Mouse (Mus musculus) erythroblast, embryonic 14.5 days (primary cell): ENCODE measurements around the gene Enoph1. TPM values are rescaled to one million over a fixed set of nuclear protein-coding genes. Genes with fewer than 3 reads are reported as not detected.

ENCODE experiments used
- H3K27me3 ChIP-seq: 2 replicates; pipeline ENCODE4 v1.6.1; 2012; ENCODE audit warnings: inconsistent platforms; ENCODE audit not compliant: control insufficient read depth
- H3K36me3 ChIP-seq: 2 replicates; pipeline ENCODE4 v1.6.1; 2012; ENCODE audit warnings: mild to moderate bottlenecking, inconsistent platforms; ENCODE audit not compliant: control insufficient read depth
- H3K4me1 ChIP-seq: 2 replicates; pipeline ENCODE4 v1.6.1; 2012; ENCODE audit warnings: inconsistent platforms; ENCODE audit not compliant: control insufficient read depth
- H3K4me3 ChIP-seq: replicated peaks from 2 replicates; pipeline ENCODE3; 2012; ENCODE audit warnings: moderate library complexity, mild to moderate bottlenecking, inconsistent platforms
- H3K9me3 ChIP-seq: 2 replicates; pipeline ENCODE4 v1.6.1; 2012; ENCODE audit warnings: low read length, inconsistent platforms, mixed read lengths; ENCODE audit not compliant: control insufficient read depth
- GATA1 ChIP-seq: IDR thresholded peaks from 2 replicates; pipeline ENCODE4 v1.6.1; 2012; ENCODE audit warnings: low read length, inconsistent platforms, mixed read lengths
- TAL1 ChIP-seq: IDR thresholded peaks from 3 replicates; pipeline ENCODE4 v1.6.1; 2012; ENCODE audit warnings: low read length, inconsistent platforms, mixed read lengths
- polyA plus RNA-seq: library from polyadenylated mRNA; stranded (reverse); fragments of >175 nt; gene quantifications from 2 replicates; pipeline ENCODE4 v1.2.3, GENCODE M21; 2012

Gene Enoph1
- polyA plus RNA-seq, 1 experiment, result 0.55 TPM

DNA sequence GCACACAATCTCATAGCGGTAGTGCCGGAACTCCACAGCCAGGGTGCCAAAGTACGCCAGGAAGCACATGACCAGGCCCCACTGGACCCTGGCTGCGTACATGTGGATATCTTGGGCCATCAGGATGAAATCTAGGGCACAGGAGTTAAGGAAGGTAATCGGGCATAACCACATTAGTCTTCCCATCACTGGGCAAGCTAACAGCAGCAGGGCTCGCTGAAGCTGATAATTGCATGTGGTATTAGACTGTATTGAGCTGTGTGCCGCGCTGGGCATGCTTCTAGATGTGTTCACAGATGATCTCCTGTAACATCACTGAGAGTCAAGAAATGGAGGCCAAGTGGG, 40.1 kb downstream of the Enoph1 start:
- peaks cover 10% of the 10 kb centered on the region for H3K4me1 ChIP-seq
- H3K36me3 ChIP-seq, result no peaks in the 10 kb centered on the region
- TF ChIP-seq GATA1 (no peak), TAL1 (no peak)
- no peaks in the 10 kb centered on the region; the same call in 1 of the 2 replicates for H3K27me3 ChIP-seq
- H3K9me3 ChIP-seq, result no peaks in the 10 kb centered on the region
- no peak overlapping the region for H3K4me3 ChIP-seq

DNA sequence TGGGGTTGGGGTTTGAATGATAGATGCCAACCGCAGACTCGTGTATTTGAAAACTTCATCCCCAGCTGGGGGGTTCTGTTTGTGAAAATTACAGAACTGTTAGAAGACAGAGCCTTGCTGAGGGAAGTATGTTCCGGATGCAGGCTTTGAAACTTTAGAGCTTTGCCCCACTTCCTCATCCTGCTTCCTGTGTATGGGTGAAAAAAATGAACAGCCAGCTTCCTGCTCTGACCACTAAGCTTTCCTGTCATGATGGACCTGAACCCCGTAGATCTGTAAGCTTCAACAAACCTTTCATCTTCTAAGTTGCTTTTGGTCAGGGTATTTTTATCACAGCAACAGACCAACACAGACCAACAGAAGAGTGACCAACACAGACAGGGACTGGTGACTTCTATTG, 42.2 kb downstream of the Enoph1 start:
- Histone ChIP-seq H3K9me3 (no peaks in the 10 kb centered on the region), H3K36me3 (no peaks in the 10 kb centered on the region), H3K27me3 (no peaks in the 10 kb centered on the region; the same call in 1 of the 2 replicates), H3K4me3 (no peak overlapping the region), H3K4me1 (peaks cover 10% of the 10 kb centered on the region)
- TF ChIP-seq TAL1, result no peak
- no peak for TF ChIP-seq GATA1

DNA sequence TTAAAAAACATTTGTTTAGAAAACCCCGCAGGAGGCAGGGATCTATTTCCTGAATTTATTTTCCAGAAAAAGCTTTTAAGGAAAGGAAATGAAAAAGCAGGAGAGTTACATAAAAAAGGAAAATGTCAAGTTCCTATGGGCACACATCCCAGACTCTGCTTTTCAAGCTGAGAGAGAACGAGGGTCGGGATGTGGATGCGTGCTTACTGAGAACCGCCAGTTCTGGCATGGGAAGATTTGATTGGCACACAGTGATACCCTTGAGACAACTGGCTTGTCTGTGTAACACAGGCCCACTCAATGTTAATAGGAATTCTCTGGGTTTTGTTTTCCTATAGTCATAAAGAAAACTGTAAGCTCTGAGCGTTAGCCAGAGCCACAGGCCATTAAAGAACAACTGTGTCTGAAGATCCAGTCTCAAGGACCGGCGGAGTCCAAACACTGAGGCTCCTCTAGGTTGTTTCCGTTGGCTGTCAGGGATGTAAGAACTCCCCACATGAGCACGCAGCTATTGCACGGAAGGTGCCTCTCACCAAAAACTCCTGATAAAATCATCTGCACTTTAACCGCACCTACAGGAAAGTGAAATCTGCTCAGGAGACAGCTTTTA, 44.3 kb downstream of the Enoph1 start:
- TF ChIP-seq TAL1 (no peak), GATA1 (no peak)
- Histone ChIP-seq H3K36me3 (no peaks in the 10 kb centered on the region), H3K27me3 (no peaks in the 10 kb centered on the region; the same call in 1 of the 2 replicates), H3K4me3 (no peak overlapping the region), H3K4me1 (peaks cover 8% of the 10 kb centered on the region), H3K9me3 (no peaks in the 10 kb centered on the region)

DNA sequence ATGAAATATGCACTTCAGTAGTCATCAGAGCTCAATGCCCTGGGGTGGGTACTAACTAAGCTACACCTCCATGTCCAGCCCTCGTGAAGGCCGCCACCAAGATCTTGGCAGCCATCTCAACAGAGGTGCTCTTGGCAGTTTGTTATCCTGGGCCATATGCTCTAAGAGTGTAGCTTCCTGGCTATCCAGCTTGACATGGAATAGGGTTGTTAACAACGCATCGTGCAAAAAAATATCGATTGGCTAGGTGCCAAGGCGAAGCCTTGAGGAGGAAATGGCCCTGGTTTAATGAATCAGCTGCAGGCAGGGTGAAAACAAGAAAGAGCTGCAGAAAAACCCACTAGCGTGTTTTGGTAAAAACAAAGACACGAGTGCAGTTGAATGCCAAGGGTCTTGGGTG, 45.3 kb downstream of the Enoph1 start:
- Histone ChIP-seq H3K9me3 (no peaks in the 10 kb centered on the region), H3K4me1 (no peaks in the 10 kb centered on the region)
- no peak for TF ChIP-seq GATA1
- TF ChIP-seq TAL1, result no peak

DNA sequence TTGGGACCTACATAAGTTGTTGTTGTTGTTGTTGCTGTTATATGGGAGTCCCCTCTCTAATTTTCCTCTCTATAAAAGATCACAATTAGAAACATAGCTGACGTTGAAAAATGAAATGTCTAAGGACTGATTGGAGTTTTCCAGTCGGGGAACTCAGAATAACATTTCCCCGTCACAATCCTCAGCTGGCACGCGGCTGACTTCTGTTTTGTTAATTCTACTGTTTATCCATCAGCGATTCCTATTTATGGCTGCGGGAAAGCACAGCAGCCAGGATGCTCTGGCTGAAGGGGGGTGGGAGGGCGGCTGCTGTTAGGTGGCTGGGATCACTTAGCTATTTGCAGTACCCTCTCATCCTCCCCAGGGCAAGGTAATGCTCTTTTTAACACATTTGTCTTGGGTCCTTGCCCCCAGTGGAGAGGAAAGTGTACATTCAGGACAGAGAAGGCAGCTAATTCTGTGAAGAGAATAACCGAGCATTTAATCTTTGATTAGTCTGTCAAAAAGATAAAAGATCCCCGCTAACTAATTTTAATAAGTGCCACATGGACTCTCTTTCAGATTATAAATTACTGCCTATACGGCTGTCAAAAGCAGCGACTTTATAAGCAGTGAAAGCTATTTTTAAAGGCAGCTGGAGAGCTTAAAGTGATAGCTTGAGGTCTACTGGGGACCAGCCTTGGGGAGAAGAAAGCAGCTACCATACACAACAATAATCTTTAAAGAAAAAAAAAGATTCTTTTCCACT, 50.9 kb downstream of the Enoph1 start:
- Histone ChIP-seq H3K9me3 (no peaks in the 10 kb centered on the region), H3K4me1 (no peaks in the 10 kb centered on the region), H3K4me3 (no peak overlapping the region), H3K36me3 (no peaks in the 10 kb centered on the region), H3K27me3 (no peaks in the 10 kb centered on the region; the same call in 1 of the 2 replicates)
- TF ChIP-seq TAL1 (no peak), GATA1 (no peak)

More for the DNA sequence above, 45.3 kb downstream of the Enoph1 start:
- Histone ChIP-seq H3K27me3 (no peaks in the 10 kb centered on the region), H3K4me3 (no peak overlapping the region), H3K36me3 (no peaks in the 10 kb centered on the region)

DNA sequence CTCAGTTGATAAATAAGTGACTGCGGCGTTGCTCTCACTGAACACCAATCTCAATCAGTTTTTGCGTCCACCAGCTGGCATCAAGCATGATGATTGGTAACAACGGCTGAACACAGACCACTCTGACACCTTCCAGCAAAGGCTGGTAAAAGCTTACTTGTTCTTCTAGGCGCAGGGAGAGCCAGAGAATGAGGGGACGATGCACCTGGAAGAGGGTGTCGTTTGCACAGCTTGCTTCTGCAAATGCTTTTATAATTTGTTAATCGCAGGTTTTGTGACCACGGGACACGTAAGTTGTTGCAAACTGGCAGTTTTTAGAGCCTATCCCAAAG, 51.4 kb downstream of the Enoph1 start:
- no peaks in the 10 kb centered on the region for H3K36me3 ChIP-seq

DNA sequence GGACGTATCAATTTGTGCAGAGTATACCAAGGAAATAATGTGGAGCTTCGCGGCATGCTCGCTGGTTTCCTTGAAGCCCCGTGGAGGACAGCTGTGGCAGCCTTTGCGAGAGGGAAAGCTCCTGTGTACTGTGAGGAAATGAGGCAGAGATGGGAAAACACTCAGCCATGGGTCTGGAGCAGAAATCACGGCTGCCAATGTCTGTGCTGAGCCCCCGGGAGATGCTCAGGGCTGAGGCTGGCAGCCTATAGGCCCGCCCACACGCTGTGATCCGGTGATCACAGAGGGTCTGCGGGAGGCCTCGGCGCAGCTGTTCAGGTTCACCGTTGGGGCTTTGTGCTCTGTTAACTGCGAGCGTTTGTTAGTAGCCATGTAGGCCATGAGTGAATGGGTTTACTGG, 51.8 kb downstream of the Enoph1 start:
- TF ChIP-seq GATA1 (no peak), TAL1 (no peak)
- Histone ChIP-seq H3K4me3 (no peak overlapping the region), H3K9me3 (no peaks in the 10 kb centered on the region), H3K4me1 (no peaks in the 10 kb centered on the region), H3K27me3 (no peaks in the 10 kb centered on the region; the same call in 1 of the 2 replicates), H3K36me3 (no peaks in the 10 kb centered on the region)

More for the DNA sequence above, 51.4 kb downstream of the Enoph1 start:
- Histone ChIP-seq H3K9me3 (no peaks in the 10 kb centered on the region), H3K27me3 (no peaks in the 10 kb centered on the region; the same call in 1 of the 2 replicates), H3K4me1 (no peaks in the 10 kb centered on the region), H3K4me3 (no peak overlapping the region)
- TF ChIP-seq TAL1 (no peak), GATA1 (no peak)

DNA sequence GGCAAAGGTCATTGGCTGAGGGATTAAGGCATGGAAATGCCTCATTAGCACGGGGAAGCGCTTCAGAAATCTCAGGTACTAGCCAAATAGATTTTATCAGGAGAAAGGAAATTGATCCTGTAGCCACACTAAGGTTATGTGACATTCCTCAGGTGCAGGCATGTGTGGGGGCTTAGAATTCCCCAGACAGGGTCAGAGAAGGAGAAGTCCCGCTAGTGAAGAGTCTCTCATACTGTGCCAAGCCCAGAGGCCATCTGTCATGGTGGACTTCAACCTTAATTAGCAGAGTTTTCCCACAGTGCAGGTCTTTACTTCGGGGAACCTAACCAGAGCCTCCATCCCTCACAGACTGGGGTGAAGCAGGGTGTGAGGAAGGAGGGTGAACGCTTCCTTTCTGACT, 57.2 kb downstream of the Enoph1 start:
- no peaks in the 10 kb centered on the region for H3K9me3 ChIP-seq
- no peak overlapping the region for H3K4me3 ChIP-seq
- no peaks in the 10 kb centered on the region for H3K4me1 ChIP-seq
- no peaks in the 10 kb centered on the region for H3K27me3 ChIP-seq
- no peaks in the 10 kb centered on the region for H3K36me3 ChIP-seq
- no peak for TF ChIP-seq GATA1
- TF ChIP-seq TAL1, result no peak

DNA sequence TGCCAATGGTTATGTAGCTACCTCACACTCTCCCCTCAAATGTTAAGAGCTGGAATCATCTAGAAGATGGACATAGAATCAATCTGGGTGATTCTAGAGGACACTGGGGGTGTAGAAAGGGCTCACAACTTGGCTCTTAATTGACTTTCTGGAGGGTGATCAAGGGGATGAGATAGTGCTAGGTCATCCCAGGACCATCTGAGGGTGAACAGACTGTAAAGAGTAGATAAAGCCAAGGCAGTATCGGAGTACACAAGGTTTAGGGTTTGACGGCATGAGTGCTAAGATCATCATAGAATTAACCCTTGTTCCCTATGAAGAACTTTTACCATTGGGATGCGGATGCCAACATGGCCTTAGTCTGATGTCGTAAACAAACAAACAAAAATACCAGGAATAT, 58.2 kb downstream of the Enoph1 start:
- TF ChIP-seq TAL1 (no peak), GATA1 (no peak)
- H3K36me3 ChIP-seq, result no peaks in the 10 kb centered on the region
- H3K27me3 ChIP-seq, result no peaks in the 10 kb centered on the region
- H3K9me3 ChIP-seq, result no peaks in the 10 kb centered on the region
- H3K4me3 ChIP-seq, result no peak overlapping the region
- no peaks in the 10 kb centered on the region for H3K4me1 ChIP-seq

DNA sequence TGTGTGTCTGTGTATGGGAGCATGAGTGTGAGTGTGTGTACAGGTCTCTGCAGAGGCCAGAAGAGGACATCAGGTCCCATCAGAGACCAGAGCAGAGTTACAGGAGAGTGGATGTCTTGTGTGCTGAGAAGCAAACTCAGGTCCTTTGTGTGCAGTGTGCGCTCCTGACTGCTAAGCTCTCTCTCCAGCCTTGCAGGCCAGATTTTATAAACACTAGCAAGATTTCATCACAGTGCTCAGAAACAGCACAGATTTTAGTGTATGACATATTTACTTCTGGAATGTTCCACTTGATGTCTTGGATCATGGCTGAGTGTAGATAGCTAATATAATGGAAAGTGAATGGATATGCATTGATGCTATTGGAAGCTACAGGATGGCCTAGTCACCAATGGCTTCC, 62.6 kb downstream of the Enoph1 start:
- TF ChIP-seq TAL1, result no peak
- no peaks in the 10 kb centered on the region for H3K27me3 ChIP-seq
- no peaks in the 10 kb centered on the region for H3K9me3 ChIP-seq
- H3K4me1 ChIP-seq, result no peaks in the 10 kb centered on the region
- no peak overlapping the region for H3K4me3 ChIP-seq
- no peaks in the 10 kb centered on the region for H3K36me3 ChIP-seq
